Mouse (Mus musculus) megakaryocyte-erythroid progenitor cell, adult 5-6 weeks (primary cell): ENCODE results near the gene Btbd35f26. TPM values are rescaled to one million over a fixed set of nuclear protein-coding genes. Genes with fewer than 3 reads are reported as not detected.
"Not testable (repeated sequence)": the region's sequence is repeated elsewhere in the genome, so short reads cannot be mapped to it uniquely, and the experiment has no call there.

ENCODE experiments used
- ATAC-seq: replicated peaks from 2 replicates; pipeline ENCODE4 v1.8.0; 2016; ENCODE audit warnings: mild to moderate bottlenecking, inconsistent platforms; ENCODE audit not compliant: severe bottlenecking, poor library complexity, low FRiP score, low TSS enrichment
- total RNA-seq, 2 experiments: library from RNA; stranded (forward) in 1 of 2; stranded (reverse) in 1 of 2; fragments of 200-1000, 215-1000 nt in 1 of 2; fragments of >200 nt in 1 of 2; fragmentation: Nextera tagmentation in 1 of 2; gene quantifications; 2 replicates each; pipeline ENCODE4 v1.2.3; 2014 to 2017

The Btbd35f26 gene
- total RNA-seq (2014; fragmentation: Nextera tagmentation) (not detected in 2 replicates), total RNA-seq (2017) (not detected in 2 replicates)

GRCm38 (mm10) chrX:31336154-31336553, at the start of gene Btbd35f26:
Gene Btbd35f26, plus strand, starts transcription at chrX:31336454.
- not testable (repeated sequence) for ATAC-seq

DNA sequence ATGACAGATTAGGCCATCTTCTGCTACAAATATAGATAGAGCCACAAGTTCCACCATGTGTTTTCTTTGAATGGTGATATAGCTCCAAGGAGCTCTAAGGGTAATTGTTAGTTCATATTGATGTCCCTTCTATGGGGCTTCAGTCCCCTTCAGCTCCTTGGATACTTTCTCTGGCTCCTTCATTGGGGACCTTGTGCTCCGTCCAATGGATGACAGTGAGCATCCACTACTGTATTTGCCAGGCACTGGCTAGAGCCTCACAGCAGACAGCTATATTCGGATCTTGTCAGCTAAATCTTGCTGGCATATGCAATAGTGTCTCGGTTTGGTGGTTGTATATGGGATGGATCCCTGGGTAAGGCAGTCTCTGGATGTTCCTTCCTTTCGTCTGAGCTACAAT, 5.7 kb downstream of the Btbd35f26 start:
- not testable (repeated sequence) for ATAC-seq

GRCm38 (mm10) chrX:31383818-31384217, 47.6 kb downstream of the Btbd35f26 start, which contains the start of gene Btbd35f19:
Gene Btbd35f19, minus strand, starts transcription at chrX:31383918.
- not testable (repeated sequence) for ATAC-seq

Other genes starting within 250 kb of the Btbd35f26 start
- gene Btbd35f29, start 218.8 kb upstream of the Btbd35f26 start, total RNA-seq (2014; fragmentation: Nextera tagmentation), result not detected in 2 replicates
- not detected in 2 replicates for gene Btbd35f29, start 218.8 kb upstream of the Btbd35f26 start, total RNA-seq (2017)
- gene Spin2f, start 82.6 kb upstream of the Btbd35f26 start, total RNA-seq (2014; fragmentation: Nextera tagmentation), result not detected in 2 replicates
- gene Spin2f, start 82.6 kb upstream of the Btbd35f26 start, total RNA-seq (2017), result not detected in 2 replicates
- not detected in 2 replicates for gene Btbd35f19, start 47.5 kb downstream of the Btbd35f26 start, total RNA-seq (2014; fragmentation: Nextera tagmentation)
- not detected in 2 replicates for gene Btbd35f19, start 47.5 kb downstream of the Btbd35f26 start, total RNA-seq (2017)
- not detected in 2 replicates for gene Gm21883, start 237.8 kb downstream of the Btbd35f26 start, total RNA-seq (2014; fragmentation: Nextera tagmentation)
- gene Gm21883, start 237.8 kb downstream of the Btbd35f26 start, total RNA-seq (2017), result not detected in 2 replicates